Mouse (Mus musculus) brain, embryonic 14.5 days (tissue): ENCODE results near the gene Wnk2.

Experiments
- CTCF ChIP-seq: fragments of 200-500 bp; IDR thresholded peaks from 2 replicates; pipeline ENCODE4 v1.5.1; 2012; ENCODE audit warnings: inconsistent platforms, mild to moderate bottlenecking, moderate library complexity, borderline replicate concordance; ENCODE audit not compliant: insufficient read depth, insufficient read length; ENCODE audit errors: extremely low read depth
- POLR2A ChIP-seq: fragments of 200-500 bp; IDR thresholded peaks from 2 replicates; pipeline ENCODE4 v1.6.1; 2012; ENCODE audit warnings: mild to moderate bottlenecking, inconsistent platforms, borderline replicate concordance; ENCODE audit not compliant: poor library complexity, insufficient read depth, insufficient read length, severe bottlenecking; ENCODE audit errors: extremely low read depth

DNA sequence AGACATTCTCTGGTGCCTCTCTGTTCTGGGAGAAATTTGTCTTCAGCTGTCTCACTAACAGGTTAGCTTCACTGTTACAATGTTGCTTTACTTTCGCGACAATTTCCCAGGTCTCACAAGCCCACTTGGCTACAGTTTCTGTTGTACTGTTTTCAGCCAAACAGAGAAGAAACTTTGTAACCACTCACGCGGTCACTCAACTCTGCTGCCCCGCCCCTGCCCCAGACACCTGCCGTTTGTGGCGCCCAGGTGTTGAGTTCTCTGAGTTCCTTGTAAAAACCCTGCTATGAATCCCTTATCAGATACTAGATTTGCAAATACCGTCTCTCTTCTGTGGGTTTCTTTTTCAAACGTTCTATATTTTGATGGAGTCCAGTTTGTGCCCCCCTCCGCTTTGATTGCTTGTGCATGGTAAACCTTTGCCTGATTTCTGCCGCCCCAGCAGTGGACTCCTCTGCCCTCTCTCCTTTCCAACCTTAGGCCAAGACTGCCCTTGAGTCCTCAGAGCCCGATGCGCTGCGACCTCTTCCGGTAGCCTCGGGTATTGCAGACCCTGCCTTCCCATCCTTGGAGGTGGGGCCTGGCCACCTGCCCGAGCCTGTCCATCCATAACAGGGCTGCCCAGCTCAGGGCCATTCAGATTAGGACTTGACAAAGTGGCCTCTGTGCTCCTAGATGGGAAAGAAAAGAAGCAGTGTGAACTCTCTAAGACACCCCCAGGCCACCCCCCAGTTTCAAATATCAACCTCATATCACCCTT is 21.8 kb upstream of the Wnk2 start:
- TF ChIP-seq POLR2A (no peak), CTCF (peak; percentile 96)
